In the genomic region with DNA sequence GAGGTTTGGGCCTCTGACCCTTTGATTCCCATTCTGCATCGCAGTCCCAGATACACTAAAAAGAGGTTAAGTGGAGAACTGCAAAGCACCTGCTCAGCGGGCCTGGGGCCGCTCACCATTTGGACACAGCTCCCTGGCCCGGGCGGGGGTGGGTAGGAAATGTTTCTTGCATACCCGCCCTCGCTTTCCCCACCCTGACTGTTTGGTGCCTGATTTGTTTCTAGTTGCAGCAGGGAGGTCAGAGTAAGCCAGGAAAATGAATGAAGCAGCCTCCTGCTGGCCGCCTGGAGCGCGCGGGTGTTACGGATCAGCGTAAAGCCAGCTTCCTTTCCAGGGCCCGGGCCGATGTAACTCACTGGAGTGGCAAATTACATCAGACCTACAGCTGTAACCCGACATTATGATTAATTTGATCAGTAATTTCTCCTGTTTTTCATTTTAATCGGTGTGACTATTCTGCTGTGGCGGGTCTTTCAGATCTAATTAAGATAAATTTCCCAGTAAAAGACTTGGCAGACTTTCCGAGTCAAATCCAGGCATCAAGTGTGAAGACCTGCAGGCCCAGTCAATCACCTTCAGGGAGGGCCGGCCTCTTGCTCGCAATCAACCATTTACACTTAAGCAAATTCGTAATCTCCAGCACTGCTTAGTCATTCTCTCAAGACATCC, we compare ENCODE assay signal across 8 mouse cellular contexts.
DNase-seq lines count a peak whose midpoint lies in the region; ATAC-seq and TF ChIP-seq lines count a peak whose summit lies in the region.

No protein-coding gene starts in this region.

- no peak for ATAC-seq in embryonic facial prominence, embryonic 15.5 days (ENCODE audit: insufficient number of reproducible peaks, low FRiP score, low TSS enrichment, low read depth)
- ATAC-seq in intestine, embryonic 14.5 days (replicated peaks; ENCODE audit: low FRiP score, low TSS enrichment, low read depth): no peak; the same call in 1 of the 2 replicates
- no peak for ATAC-seq in megakaryocyte-erythroid progenitor cell, adult 5-6 weeks (replicated peaks; ENCODE audit: low FRiP score, low TSS enrichment, poor library complexity, severe bottlenecking)

- H3K79me2 ChIP-seq in heart, adult 2 months (replicated peaks; ENCODE audit: control insufficient read depth, insufficient read depth, low read length): no peaks in the 10 kb centered on the region

- no peak overlapping the region for H3K27ac ChIP-seq in heart, adult 2 months
- H3K27ac ChIP-seq in embryonic facial prominence, embryonic 15.5 days (replicated peaks): no peak overlapping the region
- H3K27ac ChIP-seq in intestine, embryonic 14.5 days (ENCODE audit: low read depth): no peak overlapping the region

- 11% methylated on average over 22 of the region's 22 CpGs for WGBS in heart, adult 2 months
- WGBS in embryonic facial prominence, embryonic 15.5 days: 8% methylated on average over 22 of the region's 22 CpGs
- 11% methylated on average over 22 of the region's 22 CpGs for WGBS in intestine, embryonic 14.5 days

- no peak overlapping the region for H3K4me3 ChIP-seq in heart, adult 2 months
- H3K4me3 ChIP-seq in embryonic facial prominence, embryonic 15.5 days (replicated peaks): no peak overlapping the region
- H3K4me3 ChIP-seq in intestine, embryonic 14.5 days (ENCODE audit: low read depth, low read length): no peak overlapping the region

- H3K27me3 ChIP-seq in heart, adult 2 months (ENCODE audit: control insufficient read depth, insufficient read depth, low read length): no peaks in the 10 kb centered on the region
- no peaks in the 10 kb centered on the region for H3K27me3 ChIP-seq in embryonic facial prominence, embryonic 15.5 days
- H3K27me3 ChIP-seq in intestine, embryonic 14.5 days (replicated peaks; ENCODE audit: control insufficient read depth, insufficient read depth, low read length): no peaks in the 10 kb centered on the region

- TF ChIP-seq POLR2A in heart, adult 2 months (IDR thresholded peaks at IDR 0.05; ENCODE audit: insufficient read depth, low read depth, low read length): no peak

- no peaks in the 10 kb centered on the region for H3K9me3 ChIP-seq in embryonic facial prominence, embryonic 15.5 days (replicated peaks)
- no peaks in the 10 kb centered on the region for H3K9me3 ChIP-seq in intestine, embryonic 14.5 days (ENCODE audit: control insufficient read depth, low read length)

- H3K4me2 ChIP-seq in embryonic facial prominence, embryonic 15.5 days (replicated peaks): peak overlapping the region; percentile 24; the same call in 1 of the 2 replicates
- peak overlapping the region; percentile 25; the same call in 1 of the 2 replicates for H3K4me2 ChIP-seq in intestine, embryonic 14.5 days (ENCODE audit: low read length)

- no peaks in the 10 kb centered on the region for H3K36me3 ChIP-seq in heart, adult 2 months (ENCODE audit: control insufficient read depth, insufficient read depth, low read length)
- H3K36me3 ChIP-seq in embryonic facial prominence, embryonic 15.5 days: no peaks in the 10 kb centered on the region
- H3K36me3 ChIP-seq in intestine, embryonic 14.5 days (ENCODE audit: control insufficient read depth, insufficient read depth, low read length): no peaks in the 10 kb centered on the region

- no peaks in the 10 kb centered on the region for H3K4me1 ChIP-seq in heart, adult 2 months (ENCODE audit: control insufficient read depth, insufficient read depth, low read length)
- peaks cover 6% of the 10 kb centered on the region for H3K4me1 ChIP-seq in embryonic facial prominence, embryonic 15.5 days
- peaks cover 3% of the 10 kb centered on the region; the same call in 1 of the 2 replicates for H3K4me1 ChIP-seq in intestine, embryonic 14.5 days (replicated peaks; ENCODE audit: control insufficient read depth, insufficient read depth, low read length)

- intact Hi-C loops in heart, adult 2 months (cut with DNase I): no loop called here
- intact Hi-C loops in heart, postnatal 25 days (cut with DNase I): no loop called here

- no peak for TF ChIP-seq EP300 in heart, adult 2 months (IDR thresholded peaks at IDR 0.05; ENCODE audit: insufficient read depth, low read depth, low read length)

- peak in 1 of 2 experiments; percentile 18 for DNase-seq in heart, adult 2 months
- DNase-seq in heart, postnatal 25 days (ENCODE audit: low spot score): no peak
- peak; percentile 66 for DNase-seq in MN1 (ENCODE audit: low spot score)
- DNase-seq in intestine, embryonic 14.5 days (ENCODE audit: low spot score): peak; percentile 65
- peak; percentile 6 to 25 for DNase-seq in lung, postnatal 4 days
- no peak for DNase-seq in spleen, adult 12 weeks (ENCODE audit: low spot score)

- no peak overlapping the region for H3K9ac ChIP-seq in heart, adult 2 months (ENCODE audit: low read depth, low read length)
- no peak overlapping the region for H3K9ac ChIP-seq in embryonic facial prominence, embryonic 15.5 days
- H3K9ac ChIP-seq in intestine, embryonic 14.5 days (ENCODE audit: low read length): no peak overlapping the region

- TF ChIP-seq CTCF in heart, adult 2 months (IDR thresholded peaks at IDR 0.05): peak; percentile 21; the same call in 1 of the 2 replicates

Comparison
In these comparisons a context has a peak if more than half of its experiments do, and no peak if none do; other contexts are left out.
1. DNase-seq: peak in MN1 (single experiment), intestine, embryonic 14.5 days (single experiment) and lung, postnatal 4 days (2 of 2); none in heart, postnatal 25 days (single experiment) and spleen, adult 12 weeks (single experiment).